Mouse (Mus musculus): ENCODE measurements around the gene Pkp1. TPM values are rescaled to one million over a fixed set of nuclear protein-coding genes. Genes with fewer than 3 reads are reported as not detected.

Pkp1 gene
- polyA plus RNA-seq, 1 experiment from 2014 or later: not detected

DNA sequence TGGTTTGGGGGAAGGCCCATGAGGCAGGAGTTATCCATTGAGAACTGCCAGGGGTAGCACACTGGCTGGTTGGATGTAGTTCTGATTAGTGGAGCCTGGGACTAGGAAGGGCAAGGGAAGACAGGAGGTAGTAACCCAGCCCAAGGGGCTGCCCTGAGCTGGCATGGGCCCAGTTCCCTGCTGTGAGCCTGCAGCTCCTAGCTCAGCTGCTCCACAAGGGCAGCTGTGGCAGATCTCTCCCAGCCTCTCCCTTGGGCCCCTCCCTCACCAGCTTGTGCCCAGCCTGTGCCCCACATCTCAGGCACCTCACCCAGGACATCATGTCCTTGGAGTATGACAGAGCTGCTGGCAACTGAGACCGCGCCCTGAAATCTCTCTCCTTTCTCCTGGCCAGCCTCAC is 24.7 kb upstream of the Pkp1 start:
- Histone ChIP-seq H3K4me2 (ENCODE audit: low read length) (no peak overlapping the region), H3K9ac (ENCODE audit: low read length) (no peak overlapping the region), H3K4me1 (ENCODE audit: control insufficient read depth, insufficient read depth, low read length) (no peaks in the 10 kb centered on the region), H3K9me3 (replicated peaks; ENCODE audit: control insufficient read depth, low read length) (no peaks in the 10 kb centered on the region), H3K4me3 (ENCODE audit: low read depth, low read length) (no peak overlapping the region), H3K27ac (ENCODE audit: low read depth, low read length) (no peak overlapping the region), H3K36me3 (ENCODE audit: control insufficient read depth, insufficient read depth, low read length) (no peaks in the 10 kb centered on the region), H3K27me3 (replicated peaks; ENCODE audit: control insufficient read depth, insufficient read depth, low read length) (no peaks in the 10 kb centered on the region)
- no peak for DNase-seq (ENCODE audit: low spot score)
- ATAC-seq: no peak
- 100% methylated on average over 2 of the region's 2 CpGs for WGBS

GRCm38 (mm10) chr1:135942116-135942515 is 23.1 kb upstream of the Pkp1 start:
- H3K27ac ChIP-seq (ENCODE audit: low read depth, low read length): no peak overlapping the region
- no peak overlapping the region for H3K9ac ChIP-seq (ENCODE audit: low read length)
- ATAC-seq (no peak), DNase-seq (ENCODE audit: low spot score) (no peak)
- no peaks in the 10 kb centered on the region for H3K27me3 ChIP-seq (replicated peaks; ENCODE audit: control insufficient read depth, insufficient read depth, low read length)
- no peaks in the 10 kb centered on the region for H3K36me3 ChIP-seq (ENCODE audit: control insufficient read depth, insufficient read depth, low read length)
- H3K4me3 ChIP-seq (ENCODE audit: low read depth, low read length): no peak overlapping the region
- H3K4me2 ChIP-seq (ENCODE audit: low read length): no peak overlapping the region
- H3K9me3 ChIP-seq (replicated peaks; ENCODE audit: control insufficient read depth, low read length): no peaks in the 10 kb centered on the region
- WGBS: 43% methylated on average over 7 of the region's 7 CpGs
- no peaks in the 10 kb centered on the region for H3K4me1 ChIP-seq (ENCODE audit: control insufficient read depth, insufficient read depth, low read length)

- H3K27ac ChIP-seq (ENCODE audit: low read depth, low read length): no peak overlapping the region
- no peaks in the 10 kb centered on the region for H3K9me3 ChIP-seq (replicated peaks; ENCODE audit: control insufficient read depth, low read length)
- H3K4me3 ChIP-seq (ENCODE audit: low read depth, low read length): no peak overlapping the region
- H3K4me1 ChIP-seq (ENCODE audit: control insufficient read depth, insufficient read depth, low read length): no peaks in the 10 kb centered on the region
- no peak overlapping the region for H3K4me2 ChIP-seq (ENCODE audit: low read length)
- H3K27me3 ChIP-seq (replicated peaks; ENCODE audit: control insufficient read depth, insufficient read depth, low read length): no peaks in the 10 kb centered on the region
- H3K36me3 ChIP-seq (ENCODE audit: control insufficient read depth, insufficient read depth, low read length): no peaks in the 10 kb centered on the region
- H3K9ac ChIP-seq (ENCODE audit: low read length): no peak overlapping the region
- 60% methylated on average over 6 of the region's 6 CpGs for WGBS
- DNase-seq (ENCODE audit: low spot score): no peak
- no peak for ATAC-seq
These were observed 22.4 kb upstream of the Pkp1 start for GRCm38 (mm10) chr1:135941259-135942006.

DNA sequence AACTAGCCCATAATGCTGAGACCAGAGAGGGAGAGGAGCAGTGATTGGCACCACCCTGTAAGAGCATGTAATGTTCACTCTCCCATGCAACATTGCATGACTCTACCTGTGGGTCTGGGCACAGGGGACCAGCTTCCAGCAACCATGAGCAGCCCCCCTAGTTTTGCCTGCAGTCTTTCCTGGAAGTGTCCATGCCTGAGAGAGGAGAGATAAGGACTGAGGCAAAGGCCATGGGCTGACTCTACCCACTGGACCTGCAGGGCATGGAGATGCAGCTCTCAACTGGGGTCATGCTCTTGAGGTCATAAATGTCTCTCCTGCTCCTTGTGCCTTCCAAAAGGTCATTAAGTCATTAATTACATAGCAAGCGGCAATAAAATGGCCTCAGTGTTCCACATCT is 17.1 kb upstream of the Pkp1 start:
- Histone ChIP-seq H3K36me3 (ENCODE audit: control insufficient read depth, insufficient read depth, low read length) (no peaks in the 10 kb centered on the region), H3K9ac (ENCODE audit: low read length) (no peak overlapping the region), H3K4me3 (ENCODE audit: low read depth, low read length) (no peak overlapping the region), H3K9me3 (replicated peaks; ENCODE audit: control insufficient read depth, low read length) (no peaks in the 10 kb centered on the region), H3K27me3 (replicated peaks; ENCODE audit: control insufficient read depth, insufficient read depth, low read length) (no peaks in the 10 kb centered on the region), H3K27ac (ENCODE audit: low read depth, low read length) (no peak overlapping the region), H3K4me2 (ENCODE audit: low read length) (no peak overlapping the region), H3K4me1 (ENCODE audit: control insufficient read depth, insufficient read depth, low read length) (no peaks in the 10 kb centered on the region)
- DNase-seq (ENCODE audit: low spot score) (no peak), ATAC-seq (no peak)
- WGBS: 78% methylated on average over 1 of the region's 1 CpGs

DNA sequence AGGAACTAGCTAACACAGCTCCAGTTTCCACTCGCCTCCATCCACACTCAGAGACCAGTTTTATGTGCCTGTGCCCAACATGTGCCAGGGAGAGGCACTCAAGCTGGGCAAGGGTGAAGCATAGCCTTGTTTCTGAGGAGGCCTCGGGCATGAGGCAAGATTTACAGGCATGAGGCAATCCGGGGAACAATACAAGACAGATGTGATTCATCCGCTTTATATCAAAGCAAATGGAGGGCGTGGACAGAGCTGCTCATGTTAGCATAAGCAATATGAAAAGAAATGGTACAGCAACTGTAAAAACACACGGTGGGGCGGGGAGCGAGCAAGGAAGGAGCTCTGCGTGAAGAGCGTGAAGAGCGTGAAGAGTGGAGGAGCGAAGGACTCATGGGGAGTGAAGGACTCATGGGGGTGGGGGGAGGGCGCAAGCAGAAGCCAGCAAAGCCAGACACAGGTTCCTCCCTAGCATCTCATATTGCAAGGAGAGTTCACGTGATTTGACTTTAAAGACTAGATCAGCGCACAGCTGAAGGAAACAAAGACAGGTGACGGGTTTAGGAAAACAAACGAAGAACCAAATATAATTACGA is 14.8 kb upstream of the Pkp1 start:
- no peak overlapping the region for H3K4me3 ChIP-seq (ENCODE audit: low read depth, low read length)
- no peak for ATAC-seq
- WGBS: 80% methylated on average over 18 of the region's 18 CpGs
- H3K36me3 ChIP-seq (ENCODE audit: control insufficient read depth, insufficient read depth, low read length): no peaks in the 10 kb centered on the region
- no peaks in the 10 kb centered on the region for H3K27me3 ChIP-seq (replicated peaks; ENCODE audit: control insufficient read depth, insufficient read depth, low read length)
- no peak overlapping the region for H3K9ac ChIP-seq (ENCODE audit: low read length)
- no peak overlapping the region for H3K4me2 ChIP-seq (ENCODE audit: low read length)
- H3K27ac ChIP-seq (ENCODE audit: low read depth, low read length): no peak overlapping the region
- DNase-seq (ENCODE audit: low spot score): no peak
- no peaks in the 10 kb centered on the region for H3K9me3 ChIP-seq (replicated peaks; ENCODE audit: control insufficient read depth, low read length)
- H3K4me1 ChIP-seq (ENCODE audit: control insufficient read depth, insufficient read depth, low read length): no peaks in the 10 kb centered on the region

DNA sequence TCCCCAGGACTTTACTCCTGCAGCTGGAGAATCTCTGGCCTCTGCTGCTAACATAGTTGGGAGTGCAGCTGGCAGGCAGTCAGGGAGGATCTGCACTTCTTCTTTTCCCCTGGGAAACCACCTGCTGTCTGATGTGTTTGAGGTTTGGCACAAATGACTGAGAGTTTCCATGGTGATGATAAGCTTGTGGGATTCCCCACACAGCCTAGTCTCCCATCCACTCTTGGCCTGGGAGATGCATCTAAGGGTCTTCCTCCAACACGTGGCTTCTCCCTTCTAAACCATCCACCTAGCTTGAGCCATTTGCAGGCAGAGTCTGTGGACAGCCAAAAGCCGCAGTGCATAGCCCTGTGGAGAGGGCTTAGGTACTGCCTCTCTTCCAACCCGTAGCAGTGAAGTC is 10.9 kb upstream of the Pkp1 start:
- Histone ChIP-seq H3K4me2 (ENCODE audit: low read length) (no peak overlapping the region), H3K4me1 (ENCODE audit: control insufficient read depth, insufficient read depth, low read length) (no peaks in the 10 kb centered on the region), H3K9me3 (replicated peaks; ENCODE audit: control insufficient read depth, low read length) (no peaks in the 10 kb centered on the region), H3K36me3 (ENCODE audit: control insufficient read depth, insufficient read depth, low read length) (no peaks in the 10 kb centered on the region), H3K27me3 (replicated peaks; ENCODE audit: control insufficient read depth, insufficient read depth, low read length) (no peaks in the 10 kb centered on the region), H3K27ac (ENCODE audit: low read depth, low read length) (no peak overlapping the region), H3K4me3 (ENCODE audit: low read depth, low read length) (no peak overlapping the region), H3K9ac (ENCODE audit: low read length) (no peak overlapping the region)
- DNase-seq (ENCODE audit: low spot score) (peak; percentile 52), ATAC-seq (no peak)
- 43% methylated on average over 3 of the region's 3 CpGs for WGBS

GRCm38 (mm10) chr1:135925848-135926247 is 6.8 kb upstream of the Pkp1 start:
- no peak overlapping the region for H3K27ac ChIP-seq (ENCODE audit: low read depth, low read length)
- H3K9me3 ChIP-seq (replicated peaks; ENCODE audit: control insufficient read depth, low read length): no peaks in the 10 kb centered on the region
- ATAC-seq: no peak
- no peak overlapping the region for H3K4me2 ChIP-seq (ENCODE audit: low read length)
- no peak for DNase-seq (ENCODE audit: low spot score)
- no peaks in the 10 kb centered on the region for H3K4me1 ChIP-seq (ENCODE audit: control insufficient read depth, insufficient read depth, low read length)
- no peak overlapping the region for H3K4me3 ChIP-seq (ENCODE audit: low read depth, low read length)
- H3K27me3 ChIP-seq (replicated peaks; ENCODE audit: control insufficient read depth, insufficient read depth, low read length): peaks cover under 1% of the 10 kb centered on the region; the same call in 1 of the 2 replicates
- H3K9ac ChIP-seq (ENCODE audit: low read length): no peak overlapping the region
- 86% methylated on average over 5 of the region's 5 CpGs for WGBS
- no peaks in the 10 kb centered on the region for H3K36me3 ChIP-seq (ENCODE audit: control insufficient read depth, insufficient read depth, low read length)

GRCm38 (mm10) chr1:135924377-135924994 is 5.5 kb upstream of the Pkp1 start:
- DNase-seq (ENCODE audit: low spot score) (no peak), ATAC-seq (no peak)
- Histone ChIP-seq H3K27ac (ENCODE audit: low read depth, low read length) (no peak overlapping the region), H3K4me3 (ENCODE audit: low read depth, low read length) (no peak overlapping the region), H3K4me1 (ENCODE audit: control insufficient read depth, insufficient read depth, low read length) (no peaks in the 10 kb centered on the region), H3K4me2 (ENCODE audit: low read length) (no peak overlapping the region), H3K9me3 (replicated peaks; ENCODE audit: control insufficient read depth, low read length) (no peaks in the 10 kb centered on the region), H3K9ac (ENCODE audit: low read length) (no peak overlapping the region), H3K27me3 (replicated peaks; ENCODE audit: control insufficient read depth, insufficient read depth, low read length) (peaks cover 13% of the 10 kb centered on the region), H3K36me3 (ENCODE audit: control insufficient read depth, insufficient read depth, low read length) (no peaks in the 10 kb centered on the region)
- WGBS: 78% methylated on average over 5 of the region's 5 CpGs

GRCm38 (mm10) chr1:135923229-135923628 is 4.2 kb upstream of the Pkp1 start:
- H3K9ac ChIP-seq (ENCODE audit: low read length): no peak overlapping the region
- no peak overlapping the region for H3K4me2 ChIP-seq (ENCODE audit: low read length)
- WGBS: 84% methylated on average over 7 of the region's 7 CpGs
- no peak overlapping the region for H3K4me3 ChIP-seq (ENCODE audit: low read depth, low read length)
- H3K36me3 ChIP-seq (ENCODE audit: control insufficient read depth, insufficient read depth, low read length): no peaks in the 10 kb centered on the region
- H3K27me3 ChIP-seq (replicated peaks; ENCODE audit: control insufficient read depth, insufficient read depth, low read length): peaks cover 25% of the 10 kb centered on the region
- no peak overlapping the region for H3K27ac ChIP-seq (ENCODE audit: low read depth, low read length)
- H3K4me1 ChIP-seq (ENCODE audit: control insufficient read depth, insufficient read depth, low read length): no peaks in the 10 kb centered on the region
- no peaks in the 10 kb centered on the region for H3K9me3 ChIP-seq (replicated peaks; ENCODE audit: control insufficient read depth, low read length)
- DNase-seq (ENCODE audit: low spot score): no peak
- no peak for ATAC-seq
